Mouse (Mus musculus): ENCODE results near the gene Fam189a1.
A peak's percentile ranks its signal among the peaks of the same experiment; 100 is the strongest.

Fam189a1 gene

DNA sequence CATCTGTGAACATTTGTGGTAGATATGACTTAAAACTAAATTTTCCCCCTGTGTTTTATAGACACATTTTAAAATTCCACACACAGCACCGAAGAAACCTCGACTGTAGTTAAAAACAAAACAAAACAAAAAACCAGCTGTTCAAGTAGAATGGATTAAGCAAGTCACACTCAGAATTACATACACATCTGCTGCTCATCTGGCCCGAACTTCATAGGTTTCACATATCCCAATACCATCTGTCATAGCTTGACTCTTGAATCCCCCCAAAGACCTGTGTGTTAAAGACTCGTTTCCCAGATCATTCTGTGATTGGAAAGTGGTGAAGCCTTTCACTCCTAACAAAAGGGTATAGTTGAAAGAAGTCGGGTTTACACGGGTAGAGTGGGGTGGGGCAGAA, 274.1 kb downstream of the Fam189a1 start:
- no peak for DNase-seq (ENCODE audit: low spot score)

DNA sequence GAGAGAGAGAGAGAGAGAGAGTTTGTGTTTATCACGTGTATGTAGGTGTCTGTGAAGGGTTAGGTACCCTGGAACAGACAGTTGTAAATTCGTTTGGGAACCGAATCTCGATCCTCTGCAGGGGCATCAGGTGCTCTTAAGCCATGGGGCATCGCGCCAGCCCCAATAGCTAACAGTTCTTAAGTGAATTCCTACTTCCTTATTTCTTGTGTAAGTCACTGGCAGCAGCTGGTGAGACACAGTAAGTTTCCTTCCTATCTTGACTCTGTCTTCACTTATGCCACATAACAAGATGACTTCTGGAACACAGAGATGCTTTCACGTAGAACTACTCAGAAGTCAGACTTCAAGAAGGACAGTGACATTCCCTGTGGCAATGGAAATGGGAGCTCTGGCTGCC, 275.0 kb downstream of the Fam189a1 start:
- no peak for DNase-seq (ENCODE audit: low spot score)

DNA sequence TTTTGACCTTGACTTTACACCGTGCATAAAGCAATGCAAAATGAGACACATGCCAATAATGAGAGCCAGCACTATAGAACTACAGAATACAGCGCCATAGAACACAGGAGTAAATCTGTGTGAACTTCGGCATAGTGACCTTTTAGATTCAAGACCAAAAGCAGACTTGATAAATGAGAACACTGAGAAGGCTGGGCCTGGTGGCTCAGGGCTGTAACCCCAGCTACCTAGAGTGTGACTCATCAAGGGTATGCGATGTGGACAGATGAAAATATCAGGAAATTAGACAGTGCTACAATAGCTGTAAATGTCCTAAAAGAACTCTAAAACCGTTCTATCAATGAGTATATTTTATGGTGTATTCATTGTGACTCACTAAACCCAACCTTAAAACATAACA, 276.0 kb downstream of the Fam189a1 start:
- no peak for DNase-seq (ENCODE audit: low spot score)

GRCm38 (mm10) chr7:64874941-64875340, 281.4 kb downstream of the Fam189a1 start:
- no peak for DNase-seq (ENCODE audit: low spot score)

DNA sequence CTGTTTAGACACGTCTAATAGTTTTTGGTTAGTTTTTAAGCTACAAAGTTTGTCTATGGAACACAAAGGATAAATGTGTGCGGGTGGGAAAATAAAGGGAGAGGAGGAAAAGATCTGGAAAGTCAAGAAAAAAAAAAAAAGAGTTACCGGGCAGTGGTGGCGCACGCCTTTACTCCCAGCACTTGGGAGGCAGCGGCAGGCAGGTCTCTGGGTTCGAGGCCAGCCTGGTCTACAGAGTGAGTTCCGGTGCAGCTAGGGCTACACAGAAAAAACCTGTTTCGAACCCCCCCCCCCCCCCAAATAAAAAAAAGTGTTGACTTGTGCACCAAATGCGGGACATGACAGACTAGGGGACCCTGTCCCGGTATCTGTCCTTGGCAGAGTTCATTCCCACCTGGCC, 283.1 kb downstream of the Fam189a1 start:
- no peak for DNase-seq (ENCODE audit: low spot score)

GRCm38 (mm10) chr7:64872743-64873241, 283.6 kb downstream of the Fam189a1 start, which contains the start of gene Nsmce3:
Nsmce3 (minus strand) TSS chr7:64872997.
- peak; percentile 89 for DNase-seq (ENCODE audit: low spot score)

GRCm38 (mm10) chr7:64871987-64872742, 284.2 kb downstream of the Fam189a1 start:
- DNase-seq (ENCODE audit: low spot score) = no peak

- no peak for DNase-seq (ENCODE audit: low spot score)
These were observed 286.8 kb downstream of the Fam189a1 start for GRCm38 (mm10) chr7:64869549-64870065.

GRCm38 (mm10) chr7:64863538-64863937, 292.8 kb downstream of the Fam189a1 start:
- DNase-seq (ENCODE audit: low spot score) = no peak

GRCm38 (mm10) chr7:64862978-64863377, 293.4 kb downstream of the Fam189a1 start:
- no peak for DNase-seq (ENCODE audit: low spot score)

- DNase-seq (ENCODE audit: low spot score) = no peak
These were observed 299.8 kb downstream of the Fam189a1 start for GRCm38 (mm10) chr7:64856526-64857082.

DNA sequence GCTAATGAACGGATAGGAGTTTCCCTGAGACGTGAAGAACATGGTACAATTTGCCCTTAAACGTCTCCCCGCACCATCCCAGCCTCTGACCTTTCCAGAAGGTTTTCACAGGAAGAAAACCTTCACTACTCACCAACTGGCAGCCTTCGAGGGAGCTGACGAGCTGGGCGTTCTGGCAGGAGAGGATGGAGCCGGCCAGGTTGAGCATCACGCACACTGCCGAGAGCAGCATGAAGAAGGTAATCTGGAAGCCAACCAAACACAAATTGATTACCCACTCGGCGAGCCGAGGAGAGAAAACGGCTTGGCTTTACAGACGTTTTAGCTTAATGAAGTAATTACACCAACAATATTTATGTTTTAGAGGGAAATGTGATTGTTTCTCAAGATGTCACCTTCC, 300.4 kb downstream of the Fam189a1 start:
- no peak for DNase-seq (ENCODE audit: low spot score)

GRCm38 (mm10) chr7:64855389-64855927, 300.9 kb downstream of the Fam189a1 start:
- DNase-seq (ENCODE audit: low spot score) = no peak

DNA sequence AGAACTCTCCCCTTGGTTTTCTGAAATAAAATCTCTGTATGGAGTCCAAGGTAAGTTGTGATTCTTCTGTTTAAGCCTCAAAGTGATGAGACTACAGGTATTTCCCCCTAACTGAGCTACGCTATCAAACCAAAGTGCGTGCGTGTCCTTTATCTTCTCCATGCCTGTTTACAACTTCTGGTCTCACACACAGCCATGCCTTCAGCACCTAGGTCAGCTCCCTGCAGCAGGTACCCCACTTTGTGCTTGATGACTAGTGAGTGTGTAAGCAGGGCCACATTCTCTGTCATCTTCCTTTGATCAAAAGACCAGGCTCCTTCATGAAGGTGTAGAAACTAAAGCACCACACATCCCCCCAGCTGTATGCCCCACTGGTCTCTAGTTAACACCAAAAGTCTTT, 305.6 kb downstream of the Fam189a1 start:
- no peak for DNase-seq (ENCODE audit: low spot score)

DNA sequence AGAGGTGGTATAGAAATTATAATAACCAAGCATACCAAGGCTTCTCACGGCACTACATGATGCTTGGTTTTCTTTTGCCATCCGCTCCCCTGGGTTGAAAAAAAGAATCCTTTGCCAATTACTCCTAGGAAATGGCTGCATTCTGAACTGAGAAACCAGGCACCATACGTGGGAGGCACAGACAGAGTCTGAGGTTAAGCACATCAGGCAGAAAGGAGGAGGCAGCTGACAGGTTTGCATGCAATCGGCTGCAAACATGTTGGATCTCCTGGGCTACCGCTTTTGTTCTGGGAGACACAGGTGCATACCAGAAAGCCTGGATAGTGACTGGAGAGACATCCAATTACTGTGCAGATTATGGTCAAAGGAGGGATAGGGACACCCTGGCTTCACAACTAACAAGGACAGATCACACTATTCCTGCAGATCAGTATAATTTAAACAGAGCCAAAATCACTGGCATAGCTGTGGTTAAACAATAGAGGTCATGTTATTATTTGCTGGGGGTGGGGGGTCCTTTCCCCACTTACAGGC, 308.9 kb downstream of the Fam189a1 start:
- no peak for DNase-seq (ENCODE audit: low spot score)

- no peak for DNase-seq (ENCODE audit: low spot score)
These were observed 310.3 kb downstream of the Fam189a1 start for GRCm38 (mm10) chr7:64846061-64846460.

GRCm38 (mm10) chr7:64840946-64841659, 315.3 kb downstream of the Fam189a1 start:
- no peak for DNase-seq (ENCODE audit: low spot score)

DNA sequence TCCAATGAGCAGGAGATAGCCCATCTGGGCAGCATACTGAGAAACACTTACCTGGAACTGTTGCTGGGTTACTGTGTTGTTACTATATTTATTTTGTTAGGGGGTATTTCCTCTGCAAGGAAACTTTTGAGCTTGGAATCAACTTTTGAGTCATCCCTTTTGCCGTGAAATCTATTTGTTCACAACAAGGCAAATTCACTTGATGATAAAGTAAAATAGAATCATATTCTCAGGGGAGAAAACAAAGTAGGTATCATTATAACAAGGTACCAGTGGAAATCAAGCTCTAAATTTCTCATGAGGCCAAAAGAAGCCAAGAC, 315.8 kb downstream of the Fam189a1 start:
- DNase-seq (ENCODE audit: low spot score) = no peak

DNA sequence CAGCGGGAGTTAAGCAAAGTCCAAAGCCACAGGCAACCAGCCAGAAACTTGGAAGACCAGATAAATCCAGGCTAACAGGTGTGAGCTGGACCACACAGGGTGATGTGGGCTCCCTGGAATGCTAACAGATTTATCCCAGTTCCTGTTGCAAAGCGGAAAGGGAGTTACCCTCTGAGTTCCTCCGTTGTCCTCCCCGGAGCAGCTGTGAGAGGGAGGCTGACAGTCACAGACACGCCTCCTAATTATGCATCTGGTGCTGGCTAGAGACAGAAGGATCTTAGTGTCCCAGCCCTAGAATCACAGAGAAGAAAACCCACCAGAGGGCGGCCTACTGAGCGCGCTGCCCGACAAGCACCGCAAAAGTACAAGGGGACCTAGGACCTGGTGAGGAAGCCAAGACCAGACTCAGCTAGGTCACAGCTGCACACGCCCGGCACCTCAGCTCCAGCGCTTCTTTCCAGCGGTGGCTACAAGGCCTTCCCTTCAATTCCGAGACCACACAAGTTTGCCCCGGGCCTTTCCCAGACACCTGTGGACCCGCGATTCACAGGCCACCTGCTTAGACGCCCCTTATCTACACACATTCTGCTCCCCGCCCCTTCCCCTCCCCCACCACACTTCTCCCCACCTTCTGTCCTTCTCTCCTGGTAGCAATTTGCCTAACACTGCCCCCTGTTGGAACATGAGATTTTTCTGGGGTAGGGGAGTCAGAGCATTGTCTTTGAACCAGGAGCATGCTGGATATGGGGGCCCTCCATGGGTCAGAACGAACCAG, 316.4 kb downstream of the Fam189a1 start:
- DNase-seq (ENCODE audit: low spot score) = no peak

DNA sequence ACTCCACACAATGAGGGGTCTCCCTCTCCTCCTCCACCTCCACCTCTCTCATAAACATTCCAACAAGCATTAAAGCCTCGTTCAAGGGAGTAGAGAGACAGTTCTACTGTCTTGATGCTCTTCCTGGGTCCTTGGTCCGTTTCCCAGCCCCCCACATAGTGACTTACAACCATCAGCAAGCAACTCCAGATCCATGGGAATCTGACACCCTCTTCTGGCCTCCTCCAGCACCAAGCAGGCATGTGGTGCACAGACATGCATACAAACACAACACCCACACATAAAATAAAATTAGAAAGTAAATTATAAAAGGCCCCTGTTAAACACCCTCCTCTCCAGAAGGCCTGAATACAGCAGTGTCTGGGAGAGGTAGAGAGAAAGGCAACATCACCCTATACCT, 317.1 kb downstream of the Fam189a1 start:
- DNase-seq (ENCODE audit: low spot score) = no peak

DNA sequence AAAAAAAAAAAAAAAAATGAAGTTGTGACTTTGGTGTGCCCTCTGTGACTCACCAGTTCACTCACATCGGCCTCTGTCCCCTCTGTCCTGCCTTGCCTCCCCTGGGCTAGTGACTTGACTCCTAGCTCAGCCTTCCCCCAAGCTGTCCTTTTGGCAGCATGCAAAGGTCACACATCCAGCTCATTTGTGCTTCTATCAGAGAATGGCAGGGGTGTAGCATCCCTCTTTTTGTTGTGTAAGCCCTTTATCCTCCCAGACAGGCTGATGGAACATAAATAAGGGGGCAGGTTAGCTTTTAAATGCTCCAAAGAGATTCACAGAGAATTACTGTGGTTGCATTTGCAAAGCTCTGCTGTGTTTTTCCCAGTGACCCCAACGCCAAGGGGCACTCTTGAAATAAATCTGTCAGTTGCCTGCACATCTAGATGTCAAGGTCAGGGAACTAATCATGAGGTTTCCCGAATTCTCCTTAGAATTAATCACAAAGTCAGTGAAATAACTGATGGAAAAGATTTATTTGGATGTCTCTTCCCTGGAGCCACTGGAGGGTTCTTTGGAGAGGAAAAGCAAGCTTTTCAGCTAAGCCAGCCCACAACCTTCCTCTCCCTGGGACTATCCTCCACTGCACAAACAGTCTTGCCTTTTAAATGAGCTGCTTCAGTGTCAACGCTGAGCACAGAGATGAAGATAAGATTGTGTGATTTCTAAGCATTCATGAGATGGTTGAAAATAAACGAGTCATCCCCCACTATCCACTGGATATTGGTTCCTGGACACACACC, 326.0 kb downstream of the Fam189a1 start:
- no peak for DNase-seq (ENCODE audit: low spot score)

Measured in spleen, adult 12 weeks (tissue).